Mouse (Mus musculus) testis, adult 2 months (tissue): Measurements from ENCODE around the gene Noto. TPM values are rescaled to one million over a fixed set of nuclear protein-coding genes. Genes with fewer than 3 reads are reported as not detected.
"Not testable (repeated sequence)": the region's sequence is repeated elsewhere in the genome, so short reads cannot be mapped to it uniquely, and the experiment has no call there.

ENCODE experiments used
- H3K27ac ChIP-seq: fragments of 200-500 bp; 2 replicates; pipeline ENCODE4 v1.5.1; 2012; ENCODE audit warnings: low read depth, low read length; ENCODE audit not compliant: control insufficient read depth, insufficient read depth
- H3K27me3 ChIP-seq: fragments of 200-500 bp; 2 replicates; pipeline ENCODE4 v1.6.1; 2012; ENCODE audit warnings: mild to moderate bottlenecking, low read length, moderate library complexity; ENCODE audit not compliant: control insufficient read depth, insufficient read depth
- H3K36me3 ChIP-seq: fragments of 200-500 bp; 2 replicates; pipeline ENCODE4 v1.6.1; 2012; ENCODE audit warnings: mild to moderate bottlenecking, low read length; ENCODE audit not compliant: control insufficient read depth, insufficient read depth
- H3K4me1 ChIP-seq: fragments of 200-500 bp; 2 replicates; pipeline ENCODE4 v1.6.1; 2012; ENCODE audit warnings: low read length; ENCODE audit not compliant: control insufficient read depth, insufficient read depth
- H3K4me3 ChIP-seq: fragments of 200-500 bp; 2 replicates; pipeline ENCODE4 v1.5.1; 2012; ENCODE audit warnings: low read depth, mild to moderate bottlenecking, low read length, moderate library complexity, mixed read lengths; ENCODE audit not compliant: control insufficient read depth
- CTCF ChIP-seq: fragments of 200-500 bp; IDR thresholded peaks from 2 replicates; pipeline ENCODE4 v1.5.1; 2012; ENCODE audit warnings: low read depth, mild to moderate bottlenecking, inconsistent platforms, low read length, moderate library complexity; ENCODE audit not compliant: control insufficient read depth, insufficient read depth, insufficient replicate concordance
- POLR2A ChIP-seq: fragments of 200-500 bp; IDR thresholded peaks from 2 replicates; pipeline ENCODE4 v1.6.1; 2012; ENCODE audit warnings: low read depth, mild to moderate bottlenecking, inconsistent platforms, low read length, moderate library complexity; ENCODE audit not compliant: control insufficient read depth
- polyA plus RNA-seq: library from polyadenylated mRNA; depleted of rRNA; stranded (reverse); fragments of >200 nt; gene quantifications from 2 replicates; pipeline ENCODE4 v1.2.3, GENCODE M21; 2012

Gene Noto
- polyA plus RNA-seq, 1 experiment = not detected

DNA sequence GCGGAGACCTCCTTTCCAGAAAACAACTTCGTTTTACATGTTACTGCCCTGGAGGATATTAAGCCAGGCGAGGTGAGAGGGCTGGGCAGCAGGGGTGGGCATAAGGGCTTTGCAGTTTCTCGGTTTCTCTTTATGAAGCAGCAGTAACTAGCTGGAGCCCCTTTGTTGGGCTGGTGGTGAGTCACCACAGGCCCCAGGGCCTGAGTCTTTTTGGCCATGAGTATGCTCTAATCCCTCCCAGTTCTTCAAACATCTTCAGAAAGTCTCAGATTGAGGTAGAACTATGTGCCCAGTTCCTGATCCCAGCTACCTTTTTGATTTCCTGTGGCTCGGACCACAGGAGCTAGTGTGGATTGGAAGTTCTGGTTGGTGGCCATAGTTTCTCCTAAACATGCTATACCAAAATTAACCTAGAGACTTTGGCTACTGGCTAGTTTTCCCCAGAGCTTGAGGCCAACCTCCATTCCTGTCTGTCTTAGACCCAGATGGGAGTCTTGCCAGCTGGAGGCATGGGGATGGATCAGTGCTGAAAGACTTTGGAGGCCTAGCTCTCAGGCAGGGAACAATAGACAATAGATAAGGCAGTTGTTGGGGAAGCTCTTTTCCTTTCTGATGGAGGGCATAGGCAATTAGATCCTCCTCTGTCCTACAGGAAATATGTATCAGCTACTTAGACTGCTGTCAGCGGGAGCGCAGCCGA lies 20.7 kb downstream of the Noto start:
- TF ChIP-seq CTCF (no peak), POLR2A (no peak)
- no peaks in the 10 kb centered on the region; the same call in 1 of the 2 replicates for H3K36me3 ChIP-seq
- H3K4me1 ChIP-seq = no peaks in the 10 kb centered on the region
- no peak overlapping the region for H3K4me3 ChIP-seq
- no peaks in the 10 kb centered on the region for H3K27me3 ChIP-seq
- H3K27ac ChIP-seq = no peak overlapping the region

DNA sequence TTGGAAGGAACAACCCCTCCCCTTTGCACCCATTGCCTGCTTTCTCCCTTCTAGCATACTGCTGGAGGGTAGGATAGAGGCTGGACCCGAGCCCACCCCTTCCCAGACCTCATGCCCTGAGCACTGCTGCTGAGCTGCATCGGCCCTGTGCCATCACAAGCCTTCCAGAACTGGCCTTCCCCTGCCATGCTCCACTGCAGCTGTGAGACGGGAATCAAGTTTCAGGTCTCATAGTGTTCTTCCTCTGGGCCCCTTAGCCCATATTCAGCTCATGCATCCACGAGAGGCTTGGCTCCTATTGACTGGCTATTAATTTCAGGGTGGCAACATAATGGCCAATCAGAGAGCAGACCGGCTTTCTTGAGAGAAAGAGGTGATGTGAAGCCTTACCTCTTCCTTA lies 21.6 kb downstream of the Noto start:
- no peaks in the 10 kb centered on the region for H3K4me1 ChIP-seq
- no peaks in the 10 kb centered on the region for H3K27me3 ChIP-seq
- H3K36me3 ChIP-seq = no peaks in the 10 kb centered on the region; the same call in 1 of the 2 replicates
- TF ChIP-seq POLR2A (no peak), CTCF (no peak)
- H3K27ac ChIP-seq = no peak overlapping the region
- H3K4me3 ChIP-seq = no peak overlapping the region

DNA sequence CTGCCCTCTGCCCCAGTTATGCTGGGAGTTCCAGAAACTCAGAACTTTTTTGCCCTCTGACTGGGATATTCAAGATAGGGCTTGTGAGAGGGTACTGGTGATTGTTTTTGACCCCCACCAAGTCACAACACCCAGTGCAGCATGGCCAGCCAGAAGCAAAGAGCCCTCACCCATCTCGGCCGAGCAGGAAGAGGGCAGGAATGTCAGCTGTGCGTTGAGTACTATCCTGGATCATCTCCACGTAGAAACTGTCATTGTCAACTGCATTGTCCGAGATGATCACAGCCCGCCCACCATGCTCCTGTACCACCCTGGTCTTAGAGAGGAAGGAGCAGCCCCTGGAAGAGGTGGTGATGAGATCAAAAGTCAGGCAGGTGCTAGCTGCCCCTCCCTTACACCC lies 23.7 kb downstream of the Noto start:
- no peak for TF ChIP-seq CTCF
- no peak for TF ChIP-seq POLR2A
- H3K4me1 ChIP-seq = peaks cover 6% of the 10 kb centered on the region
- no peaks in the 10 kb centered on the region for H3K27me3 ChIP-seq
- H3K36me3 ChIP-seq = no peaks in the 10 kb centered on the region; the same call in 1 of the 2 replicates
- H3K4me3 ChIP-seq = no peak overlapping the region
- H3K27ac ChIP-seq = no peak overlapping the region

DNA sequence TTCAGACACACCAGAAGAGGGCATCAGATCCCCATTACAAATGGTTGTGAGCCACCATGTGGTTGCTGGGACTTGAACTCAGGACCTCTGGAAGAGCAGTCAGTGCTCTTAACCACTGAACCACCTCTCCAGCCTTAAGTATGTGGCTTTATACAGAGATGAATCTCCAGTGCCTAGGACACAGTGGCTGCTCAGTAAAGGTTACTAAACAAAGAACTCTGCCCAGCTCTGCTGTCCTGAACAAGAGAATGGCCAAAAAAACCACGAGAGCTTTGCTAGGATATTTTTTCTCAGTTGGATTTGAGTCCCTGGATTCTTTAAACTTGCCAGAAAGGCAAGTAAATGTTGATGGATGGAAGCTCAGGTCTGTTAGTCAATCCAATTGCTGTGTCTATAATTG lies 26.5 kb downstream of the Noto start:
- not testable (repeated sequence) for H3K27me3 ChIP-seq, H3K27ac ChIP-seq, H3K4me1 ChIP-seq, H3K4me3 ChIP-seq, H3K36me3 ChIP-seq

DNA sequence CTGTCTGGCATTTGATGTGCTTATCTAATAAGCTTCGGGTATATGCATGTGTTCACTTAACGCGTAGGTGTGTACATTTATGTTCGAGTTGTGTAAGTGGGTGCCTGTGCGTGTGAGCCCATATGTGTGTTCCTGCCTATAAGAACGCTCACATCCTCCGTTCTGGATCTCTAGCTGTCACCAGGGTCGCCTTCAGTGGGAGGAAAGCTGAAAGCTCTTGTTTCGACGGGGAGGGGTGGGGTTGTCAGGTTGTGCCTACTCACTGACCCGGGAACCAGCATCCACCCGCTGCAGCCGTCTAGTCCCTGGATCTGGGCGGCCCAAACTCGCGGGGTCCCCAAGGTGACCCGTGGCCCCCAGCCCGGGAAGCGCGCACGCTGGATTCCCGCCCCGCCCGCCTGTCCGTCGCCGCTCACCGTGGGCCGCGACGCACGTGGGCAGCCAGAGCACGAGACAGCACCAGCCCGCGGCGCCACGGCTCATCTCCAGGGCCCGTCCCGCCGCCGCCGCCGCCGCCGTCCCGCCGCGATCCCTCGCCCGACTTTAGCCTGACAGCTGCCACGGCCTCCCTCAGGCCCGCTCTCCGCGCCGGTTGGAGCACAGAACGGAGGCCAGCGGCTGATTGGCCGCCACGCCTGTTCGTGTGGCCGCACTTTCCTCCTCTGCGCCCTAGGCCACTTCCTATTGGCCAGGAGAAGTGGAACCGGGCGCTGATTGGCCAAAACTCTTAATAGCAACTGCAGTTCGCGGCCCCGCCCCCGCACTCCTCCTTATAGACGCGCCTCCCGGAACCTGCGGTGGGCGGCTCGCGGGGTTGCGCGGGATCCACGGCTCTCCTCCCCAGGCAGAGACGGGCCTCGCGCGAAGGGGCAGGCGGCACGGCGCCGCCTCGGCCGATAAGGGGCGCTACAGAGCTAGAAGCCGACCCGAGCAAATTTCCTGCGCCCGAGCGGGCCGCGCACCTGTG lies 27.3 kb downstream of the Noto start, which contains the start of gene Cct7:
Cct7 (plus strand) TSS at position 818 of the 967 bp plus-strand sequence.
- H3K4me1 ChIP-seq = peaks cover 6% of the 10 kb centered on the region
- no peaks in the 10 kb centered on the region; the same call in none of the 2 replicates for H3K36me3 ChIP-seq
- no peaks in the 10 kb centered on the region for H3K27me3 ChIP-seq
- peak within 1 kb of the TSS; percentile 89 for H3K4me3 ChIP-seq
- H3K27ac ChIP-seq = peak within 1 kb of the TSS; percentile 85
- peak; percentile 57; the same call in 1 of the 2 replicates for TF ChIP-seq CTCF
- 0 out of 2 replicates have a peak, but pooled peaks have one; percentile 12 for TF ChIP-seq POLR2A

DNA sequence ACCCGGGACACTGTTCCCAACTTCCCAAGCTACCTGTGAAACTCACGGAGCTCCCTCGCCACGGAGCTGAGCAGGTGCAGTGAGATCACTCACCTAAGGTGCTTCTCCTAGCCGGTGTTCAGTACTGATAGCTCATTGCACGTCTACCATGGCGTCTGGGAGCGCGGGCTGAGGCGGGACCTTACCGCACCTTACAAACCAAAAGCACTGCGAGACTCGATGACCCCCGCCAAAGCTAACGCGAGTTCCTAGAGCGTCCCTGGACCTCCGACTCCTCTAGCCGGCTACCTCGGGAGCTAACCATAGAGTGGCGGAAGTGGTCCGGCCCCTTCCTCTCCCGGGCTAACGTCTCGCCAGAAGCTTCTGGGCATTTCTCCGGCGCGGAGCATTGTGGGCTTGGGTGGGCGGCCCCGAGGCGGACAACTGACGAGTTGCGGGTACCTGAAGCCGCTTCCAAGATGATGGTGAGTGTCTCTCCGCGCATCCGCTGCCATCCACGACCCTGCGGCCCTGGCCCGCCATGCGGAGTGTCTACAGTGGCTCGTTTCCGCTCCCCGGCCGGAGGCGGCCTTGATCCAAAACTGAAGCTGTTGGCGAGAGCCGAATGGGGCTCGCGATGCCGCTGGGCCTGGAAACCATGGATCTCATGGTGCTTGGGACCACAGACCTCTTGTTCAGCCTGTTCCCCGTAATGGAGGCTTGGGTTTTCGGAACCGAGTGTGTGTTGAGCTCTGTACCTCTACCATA lies 28.2 kb downstream of the Noto start, which contains the start of gene Pradc1:
Pradc1 (minus strand) TSS at position 307 of the 747 bp plus-strand sequence.
- Histone ChIP-seq H3K4me1 (peaks cover 6% of the 10 kb centered on the region), H3K4me3 (peak within 1 kb of the TSS; percentile 89), H3K27ac (peak within 1 kb of the TSS; percentile 85), H3K36me3 (no peaks in the 10 kb centered on the region; the same call in 1 of the 2 replicates), H3K27me3 (no peaks in the 10 kb centered on the region)
- TF ChIP-seq CTCF (no peak), POLR2A (peak; percentile 80)

DNA sequence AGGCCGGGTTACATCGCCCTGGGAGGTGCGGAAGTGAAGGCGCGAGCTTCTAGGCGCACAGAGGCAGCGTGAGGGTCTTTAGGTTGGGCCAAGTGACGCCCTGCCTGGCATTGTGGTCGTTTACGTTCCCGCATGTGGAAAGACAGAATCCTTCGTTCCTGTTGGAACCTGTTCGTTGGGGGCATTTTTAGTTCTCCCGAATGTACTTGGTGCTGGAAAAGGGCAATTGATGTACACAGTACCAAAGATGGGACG lies 28.7 kb downstream of the Noto start:
- Histone ChIP-seq H3K27me3 (no peaks in the 10 kb centered on the region), H3K4me1 (peaks cover 6% of the 10 kb centered on the region), H3K27ac (peak overlapping the region; percentile 85), H3K4me3 (peak overlapping the region; percentile 89), H3K36me3 (no peaks in the 10 kb centered on the region; the same call in 1 of the 2 replicates)
- TF ChIP-seq CTCF = no peak
- no peak for TF ChIP-seq POLR2A
